Mouse (Mus musculus) adrenal gland, adult 2 months (tissue): Measurements from ENCODE around the gene Eif5b. TPM values are rescaled to one million over a fixed set of nuclear protein-coding genes. Genes with fewer than 3 reads are reported as not detected.

ENCODE experiments used
- DNase-seq: peaks from one replicate; pipeline ENCODE4 v3.0.0; 2021
- long read RNA-seq: library from polyadenylated mRNA; stranded (forward); transcript quantifications from one replicate; pipeline ENCODE4 v2.0.0, GENCODE M21; 2021
- polyA plus RNA-seq: library from polyadenylated mRNA; depleted of rRNA; stranded (reverse); fragments of >200 nt; gene quantifications from 2 replicates; pipeline ENCODE4 v1.2.3, GENCODE M21; 2012; rRNA removed
- total RNA-seq, 2 experiments: library from RNA; stranded (reverse); gene quantifications; 2 replicates each; pipeline ENCODE4 v1.2.3; 2021

Eif5b gene
- 10 to 100 TPM; 43.0 to 48.3 TPM for total RNA-seq
- polyA plus RNA-seq: 1.1 and 1.5 TPM in 2 replicates
- long read RNA-seq, full-length matches to known transcripts: 7 of 23 reads
- long read RNA-seq, partial matches to known transcripts: 16 of 23 reads
- long read RNA-seq, other reads (novel, unspliced or antisense): 0 of 23 reads

DNA sequence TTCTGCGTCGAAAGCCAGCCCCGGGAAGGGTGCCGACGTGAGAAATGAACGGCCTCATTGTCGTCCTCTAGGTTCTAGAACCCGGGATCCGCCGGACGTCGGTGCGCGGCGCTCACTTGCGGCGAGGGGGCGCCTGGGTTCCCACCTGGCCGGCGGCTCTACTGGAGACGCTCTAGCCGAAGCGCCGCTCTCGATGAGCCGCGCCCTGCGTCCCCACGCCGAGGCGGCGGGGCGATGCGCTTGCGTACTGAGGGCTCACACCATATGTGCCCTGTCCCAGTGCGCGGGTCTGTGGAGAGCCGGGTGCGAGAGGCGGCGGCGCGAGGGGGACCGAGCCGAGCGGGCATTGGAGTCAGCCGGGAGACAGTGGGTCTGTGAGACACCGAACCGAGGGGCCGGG is at the start of gene Eif5b, which contains the start of gene Txndc9:
TSS of gene Eif5b (plus strand) at position 144 of the 400 bp plus-strand sequence.
TSS of gene Txndc9 (minus strand) at position 27 of the 400 bp plus-strand sequence.
- DNase-seq: peak; percentile 97

DNA sequence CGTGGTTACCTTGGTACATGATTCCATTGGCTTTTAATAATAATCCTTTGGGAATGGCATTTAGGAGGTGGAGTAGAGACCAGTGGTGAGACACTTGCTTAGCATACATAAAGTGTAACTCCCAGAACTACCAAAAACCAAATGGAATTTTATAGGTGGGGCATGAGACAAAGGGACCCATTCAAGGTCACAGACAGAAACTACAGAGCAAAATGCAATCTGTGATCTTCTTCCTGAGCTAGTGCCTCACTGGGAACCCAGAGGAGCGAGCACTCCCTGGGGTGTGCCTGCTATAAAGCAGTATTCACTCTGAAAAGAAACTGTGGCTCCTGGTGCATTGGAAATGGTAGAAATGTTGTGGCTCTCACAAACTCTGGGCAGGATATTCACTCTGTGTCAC is 48.9 kb upstream of the Eif5b start:
- DNase-seq: no peak

DNA sequence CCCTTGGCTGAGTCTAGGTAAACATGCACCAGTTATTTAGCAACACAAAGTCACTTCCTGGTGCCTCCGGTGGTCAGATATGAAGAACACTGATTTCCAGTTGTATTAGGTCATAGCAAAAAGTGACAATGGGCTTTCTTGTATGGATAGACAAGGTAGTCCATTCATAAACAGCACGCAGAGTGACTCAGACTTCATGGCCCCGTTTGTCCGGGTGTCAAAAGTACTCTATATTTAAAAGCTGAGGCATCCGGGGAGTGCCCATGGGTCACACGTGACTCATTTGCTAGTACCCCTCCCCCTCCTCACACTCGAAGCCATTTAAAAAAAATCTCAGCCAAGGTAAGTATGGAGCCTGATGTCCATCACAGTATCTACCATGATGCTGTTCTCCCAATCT is 43.0 kb upstream of the Eif5b start:
- peak; percentile 30 for DNase-seq

GRCm38 (mm10) chr1:37955251-37955650 is 42.6 kb upstream of the Eif5b start:
- peak; percentile 64 for DNase-seq

GRCm38 (mm10) chr1:37956690-37957431 is 40.9 kb upstream of the Eif5b start:
- DNase-seq: peak; percentile 72

- DNase-seq: no peak
These were observed 40.2 kb upstream of the Eif5b start, which contains the start of gene Lyg1 for GRCm38 (mm10) chr1:37957659-37958058. Lyg1 (minus strand) TSS chr1:37957759.

GRCm38 (mm10) chr1:37958516-37958915 is 39.3 kb upstream of the Eif5b start:
- no peak for DNase-seq

- DNase-seq: peak; percentile 47
These were observed 38.3 kb upstream of the Eif5b start for GRCm38 (mm10) chr1:37959486-37959885.

DNA sequence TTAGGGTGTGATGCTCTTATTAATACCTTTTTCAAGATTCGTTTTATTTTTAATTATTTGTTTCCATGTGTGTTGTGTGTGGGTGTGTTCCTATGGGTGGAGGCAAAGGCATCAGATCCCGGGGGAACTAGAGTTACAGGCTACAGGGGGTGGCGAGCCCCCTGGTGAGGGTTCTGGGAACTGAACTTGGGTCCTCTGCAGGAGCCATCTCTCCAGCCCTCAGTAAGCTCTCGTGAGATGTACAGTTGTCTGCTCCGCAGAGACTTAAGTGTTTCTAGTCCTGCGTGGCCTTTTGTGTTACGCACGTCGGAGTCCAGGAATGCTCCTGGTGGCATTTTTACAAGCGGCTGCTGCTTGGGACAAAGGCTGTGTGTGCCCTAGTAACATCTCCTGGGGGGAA is 32.2 kb upstream of the Eif5b start:
- DNase-seq: no peak

GRCm38 (mm10) chr1:37968746-37969145 is 29.1 kb upstream of the Eif5b start:
- DNase-seq: no peak

DNA sequence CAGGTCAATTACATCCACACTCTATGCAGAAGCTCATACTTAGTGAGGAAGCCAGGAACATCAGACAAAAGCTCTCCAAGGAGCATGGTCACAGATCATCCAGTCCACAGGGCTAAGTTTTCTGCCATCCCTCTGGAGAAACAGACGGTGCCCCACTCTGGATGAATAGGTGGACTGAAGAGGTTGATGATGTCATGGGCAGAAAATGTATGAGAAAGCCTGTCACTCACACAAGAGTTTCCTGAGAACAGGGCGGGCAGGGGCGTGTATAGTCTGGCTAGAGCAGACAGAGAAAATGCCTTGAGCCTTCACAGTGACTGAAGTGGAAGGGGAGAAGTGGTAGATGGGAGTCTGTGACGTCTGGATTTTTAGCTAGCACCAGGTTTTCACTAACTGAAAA is 26.3 kb upstream of the Eif5b start:
- no peak for DNase-seq

DNA sequence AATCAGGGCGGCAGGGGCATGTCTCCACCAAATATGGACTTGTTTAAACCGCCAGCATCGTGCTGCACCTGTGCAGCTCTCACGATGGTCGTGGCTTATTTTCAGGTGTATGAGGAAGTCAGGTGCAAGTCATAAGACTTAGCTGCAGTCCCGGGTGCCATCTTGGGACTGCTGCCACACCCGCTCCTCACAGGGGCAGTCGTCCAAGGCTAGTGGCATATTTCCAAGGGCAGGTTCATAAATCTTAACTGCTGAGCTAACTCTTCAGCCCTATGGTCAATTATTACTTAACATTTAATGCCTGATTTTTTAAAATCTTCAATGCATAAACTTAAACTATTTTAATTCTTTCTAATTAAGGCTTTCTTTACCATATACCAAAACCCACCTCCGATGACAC is 21.1 kb upstream of the Eif5b start:
- peak; percentile 90 for DNase-seq

- peak; percentile 23 for DNase-seq
These were observed 20.5 kb upstream of the Eif5b start for GRCm38 (mm10) chr1:37977303-37977702.

DNA sequence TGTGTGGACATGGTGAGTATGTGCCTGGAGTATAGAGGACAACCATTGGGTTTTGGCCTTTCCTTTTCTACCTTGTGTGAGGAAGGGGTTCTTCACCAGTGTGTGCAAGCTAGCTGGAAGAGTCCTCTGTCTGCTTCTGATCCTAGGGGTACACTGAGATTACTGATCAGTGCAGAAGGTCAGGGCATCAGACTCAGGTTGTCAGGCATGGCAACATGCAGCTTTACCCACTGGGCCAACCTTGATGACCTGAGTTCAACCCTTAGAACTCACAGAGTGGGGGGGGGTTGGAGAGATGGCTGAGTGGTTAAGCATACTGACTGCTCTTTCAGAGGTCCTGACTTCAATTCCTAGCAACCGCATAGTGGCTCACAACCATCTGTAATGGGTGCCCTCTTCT is 13.5 kb upstream of the Eif5b start:
- no peak for DNase-seq

GRCm38 (mm10) chr1:37985764-37986323 is 12.0 kb upstream of the Eif5b start:
- peak; percentile 50 for DNase-seq

- DNase-seq: no peak
These were observed 10.0 kb upstream of the Eif5b start for GRCm38 (mm10) chr1:37987856-37988255.

DNA sequence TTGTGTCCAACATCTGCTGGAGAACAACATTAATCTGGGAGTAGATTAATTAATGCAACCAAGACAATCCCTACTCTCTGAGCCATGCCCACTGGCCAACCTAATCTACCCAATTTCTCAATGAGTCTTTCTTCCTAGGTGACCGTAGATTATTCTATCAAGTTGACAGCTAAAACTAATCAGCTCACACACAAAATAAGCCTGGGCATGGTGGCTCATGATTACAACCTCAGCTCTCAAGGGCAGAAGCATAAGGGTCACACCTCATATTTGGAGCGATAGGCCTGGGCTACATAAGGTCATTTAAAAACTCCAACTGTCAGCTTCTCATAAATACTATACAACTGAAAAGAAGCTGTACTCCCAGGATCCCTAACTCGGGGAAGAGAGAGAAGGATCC is 1.6 kb upstream of the Eif5b start:
- no peak for DNase-seq

- DNase-seq: peak; percentile 99
These were observed 829 bp upstream of the Eif5b start for GRCm38 (mm10) chr1:37996877-37997484.

DNA sequence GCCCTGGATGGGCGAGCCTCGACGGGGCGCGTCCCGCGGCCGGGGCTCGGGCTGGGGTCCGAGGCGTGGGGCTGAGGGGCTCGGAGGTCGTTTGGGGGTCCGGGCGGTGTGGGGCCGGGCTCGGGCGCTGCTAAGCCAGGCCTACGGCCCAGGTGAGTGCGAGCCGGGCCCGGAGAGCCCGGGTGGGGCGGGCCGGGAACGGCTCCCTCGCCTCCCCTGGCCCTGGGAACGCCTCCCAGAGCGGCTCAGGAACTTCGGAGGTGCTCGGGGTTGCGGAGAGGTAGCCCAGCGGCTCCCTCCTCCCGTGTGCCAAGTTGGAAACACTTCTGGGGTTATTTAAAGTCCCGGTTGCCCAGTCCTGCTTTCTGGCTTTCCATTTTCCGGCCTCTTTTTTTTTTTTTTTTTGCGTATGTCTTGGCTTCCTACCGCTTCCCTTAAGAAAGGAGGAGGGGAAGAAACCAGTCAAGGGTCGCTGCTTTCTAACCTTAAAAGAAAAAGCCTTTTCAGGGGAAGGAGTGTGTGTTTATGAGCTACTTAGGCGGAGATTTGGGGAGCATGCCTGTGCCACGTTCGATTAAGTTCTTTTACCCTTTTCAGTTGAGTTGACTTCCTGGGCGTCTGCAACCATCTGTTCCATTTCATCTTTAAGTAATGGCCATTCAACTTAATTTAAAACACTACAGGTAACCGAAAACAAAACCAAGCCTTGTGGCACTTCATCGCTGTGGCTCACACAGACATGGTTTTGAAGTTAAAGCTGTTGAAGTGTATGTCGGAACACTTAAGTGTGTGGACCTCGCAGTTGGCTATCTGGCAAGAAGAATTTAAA is 775 bp downstream of the Eif5b start:
- no peak for DNase-seq

GRCm38 (mm10) chr1:37999552-37999951 is 1.7 kb downstream of the Eif5b start:
- no peak for DNase-seq

DNA sequence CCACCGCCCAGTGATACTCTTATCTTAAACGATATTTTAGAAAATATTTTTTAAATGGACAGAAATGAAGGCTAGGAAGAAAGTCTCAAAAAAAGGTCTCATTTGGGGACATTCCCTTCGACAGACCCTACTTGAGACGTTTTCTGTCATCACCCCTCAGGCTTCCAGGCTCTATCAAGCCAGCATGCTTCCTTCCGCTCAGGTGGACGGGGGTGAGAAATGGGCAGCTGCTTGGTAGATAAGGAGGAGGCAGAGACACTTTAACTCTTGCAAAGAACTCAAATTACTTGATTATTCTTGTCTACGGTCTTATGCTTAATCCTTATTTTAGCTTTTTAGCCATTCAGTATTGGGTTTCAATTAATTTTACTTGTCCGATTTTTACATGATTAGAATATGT is 3.0 kb downstream of the Eif5b start:
- no peak for DNase-seq

GRCm38 (mm10) chr1:38001956-38002355 is 4.1 kb downstream of the Eif5b start:
- no peak for DNase-seq
